Comparison of ENCODE assay signal across 8 mouse cellular contexts in the genomic region with DNA sequence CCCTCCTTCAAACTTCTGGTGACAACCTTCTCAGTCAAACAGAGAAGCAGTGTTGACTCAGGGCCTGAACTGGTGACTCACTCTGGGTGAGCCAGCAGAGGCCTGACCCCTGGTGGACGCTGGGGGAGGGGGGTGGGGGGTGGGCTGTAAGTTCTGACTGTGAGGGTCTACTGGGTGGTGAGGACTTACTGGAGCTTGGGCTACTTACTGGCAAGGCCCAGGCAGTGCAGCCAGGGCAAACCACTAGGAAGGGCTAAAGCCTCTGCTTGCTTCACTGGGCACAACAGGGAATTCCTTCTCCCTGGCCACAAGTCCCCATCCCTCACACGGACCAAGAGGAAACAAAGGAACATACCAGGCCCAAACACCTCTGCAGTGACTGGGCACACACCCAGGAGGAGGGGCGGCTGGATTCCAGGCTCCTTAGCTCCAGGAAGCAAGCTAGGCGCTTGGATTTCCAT. TPM values are rescaled to one million over a fixed set of nuclear protein-coding genes. Genes with fewer than 3 reads are reported as not detected.
DNase-seq lines count a peak whose midpoint lies in the region; ATAC-seq lines count a peak whose summit lies in the region.

No protein-coding gene starts in this region.

- no peaks in the 10 kb centered on the region for H3K27me3 ChIP-seq in forebrain, embryonic 14.5 days (replicated peaks; ENCODE audit: control insufficient read depth, insufficient read depth, low read length)
- no peaks in the 10 kb centered on the region for H3K27me3 ChIP-seq in lung, embryonic 15.5 days

- H3K4me1 ChIP-seq in forebrain, embryonic 14.5 days (ENCODE audit: control insufficient read depth, insufficient read depth, low read length), result peaks cover 7% of the 10 kb centered on the region
- H3K4me1 ChIP-seq in lung, embryonic 15.5 days, result peaks cover 30% of the 10 kb centered on the region

- DNase-seq in 416B (ENCODE audit: low read depth), result peak; percentile 45
- peak; percentile 70 for DNase-seq in NIH3T3 (ENCODE audit: low read depth)
- DNase-seq in forebrain, embryonic 14.5 days (ENCODE audit: low spot score), result no peak
- DNase-seq in kidney, adult 18-20 months, result peak; percentile 71
- DNase-seq in urinary bladder, postnatal 14 days (ENCODE audit: low spot score), result peak; percentile 70
- no peak for DNase-seq in frontal cortex, postnatal 36 days (ENCODE audit: low spot score in 2 of 2)
- DNase-seq in ovary, postnatal 14 days (ENCODE audit: low spot score), result no peak

- peaks cover 17% of the 10 kb centered on the region for H3K36me3 ChIP-seq in forebrain, embryonic 14.5 days (ENCODE audit: control insufficient read depth, insufficient read depth, low read length)
- peaks cover 18% of the 10 kb centered on the region for H3K36me3 ChIP-seq in lung, embryonic 15.5 days

- ATAC-seq in forebrain, embryonic 14.5 days, result no peak
- no peak for ATAC-seq in lung, embryonic 15.5 days (ENCODE audit: borderline replicate concordance, extremely low read depth, low FRiP score, low TSS enrichment)

- 23% methylated on average over 4 of the region's 4 CpGs for WGBS in forebrain, embryonic 14.5 days
- WGBS in lung, embryonic 15.5 days, result 3% methylated on average over 4 of the region's 4 CpGs

- peak overlapping the region; percentile 93 for H3K4me3 ChIP-seq in forebrain, embryonic 14.5 days (ENCODE audit: low read depth, low read length)
- peak overlapping the region; percentile 74 for H3K4me3 ChIP-seq in lung, embryonic 15.5 days

- no peak overlapping the region for H3K27ac ChIP-seq in forebrain, embryonic 14.5 days (ENCODE audit: low read depth, low read length)
- H3K27ac ChIP-seq in lung, embryonic 15.5 days, result peak overlapping the region; percentile 72

- H3K9me3 ChIP-seq in forebrain, embryonic 14.5 days (replicated peaks; ENCODE audit: control insufficient read depth, low read length), result no peaks in the 10 kb centered on the region
- H3K9me3 ChIP-seq in lung, embryonic 15.5 days, result no peaks in the 10 kb centered on the region

- peak overlapping the region; percentile 85 for H3K4me2 ChIP-seq in forebrain, embryonic 14.5 days (ENCODE audit: low read length)
- H3K4me2 ChIP-seq in lung, embryonic 15.5 days, result peak overlapping the region; percentile 74

- peak overlapping the region; percentile 96 for H3K9ac ChIP-seq in forebrain, embryonic 14.5 days (ENCODE audit: low read length)
- peak overlapping the region; percentile 94 for H3K9ac ChIP-seq in lung, embryonic 15.5 days

RNA-seq across cellular contexts. Expression of gene Cttn, which starts 1.6 kb away (rescaled TPM):
- polyA plus RNA-seq in forebrain, embryonic 14.5 days (2014; fragmentation: Nextera tagmentation; extraction: Ambion mirVana), result 151 and 158 TPM in 2 replicates
- polyA plus RNA-seq in lung, embryonic 15.5 days (2015; fragmentation: Nextera tagmentation; extraction: Ambion mirVana), result 171 and 179 TPM in 2 replicates

Comparison
In these comparisons a context has a peak if more than half of its experiments do, and no peak if none do; other contexts are left out.
1. DNase-seq: peak in 416B (single experiment), NIH3T3 (single experiment), kidney, adult 18-20 months (single experiment) and urinary bladder, postnatal 14 days (single experiment); none in forebrain, embryonic 14.5 days (single experiment), frontal cortex, postnatal 36 days (0 of 2) and ovary, postnatal 14 days (single experiment).